Mouse (Mus musculus) limb, embryonic 15.5 days (tissue): ENCODE measurements around the gene Ndufv1. TPM values are rescaled to one million over a fixed set of nuclear protein-coding genes. Genes with fewer than 3 reads are reported as not detected.
"Not testable (repeated sequence)": the region's sequence is repeated elsewhere in the genome, so short reads cannot be mapped to it uniquely, and the experiment has no call there.

ENCODE experiments used
- ATAC-seq: fragments of 200-750 bp; cut with Nextera tagmentation; 2 replicates; pipeline ENCODE4 v1.8.0; 2017; ENCODE audit warnings: low read depth, moderate TSS enrichment; ENCODE audit not compliant: insufficient number of reproducible peaks, low FRiP score, low TSS enrichment
- H3K27ac ChIP-seq: fragments of 300-500 bp; sonication (generic); 2 replicates; pipeline ENCODE4 v1.5.1; 2015; ENCODE audit warnings: moderate library complexity, mild to moderate bottlenecking, inconsistent platforms
- H3K27me3 ChIP-seq: fragments of 300-500 bp; sonication (generic); 2 replicates; pipeline ENCODE4 v1.6.1; 2015; ENCODE audit warnings: inconsistent platforms
- H3K36me3 ChIP-seq: fragments of 300-500 bp; sonication (generic); 2 replicates; pipeline ENCODE4 v1.6.1; 2015; ENCODE audit warnings: inconsistent platforms
- H3K4me1 ChIP-seq: fragments of 300-500 bp; sonication (generic); 2 replicates; pipeline ENCODE4 v1.6.1; 2015; ENCODE audit warnings: inconsistent platforms
- H3K4me2 ChIP-seq: fragments of 300-500 bp; sonication (generic); 2 replicates; pipeline ENCODE4 v1.6.1; 2015; ENCODE audit warnings: mild to moderate bottlenecking, inconsistent platforms
- H3K4me3 ChIP-seq: fragments of 300-500 bp; sonication (generic); 2 replicates; pipeline ENCODE4 v1.5.1; 2015; ENCODE audit warnings: mild to moderate bottlenecking, inconsistent platforms
- H3K9ac ChIP-seq: fragments of 300-500 bp; sonication (generic); 2 replicates; pipeline ENCODE4 v1.6.1; 2015; ENCODE audit warnings: inconsistent platforms
- H3K9me3 ChIP-seq: fragments of 300-500 bp; sonication (generic); 2 replicates; pipeline ENCODE4 v1.6.1; 2016; ENCODE audit warnings: inconsistent platforms
- WGBS: fragments of 180-500 bp; shearing (Covaris S2); methylation state at CpG from one replicate; pipeline ENCODE4 v1.1.7; 2015; 5-methylcytosine and 5-hydroxymethylcytosine counted together
- polyA plus RNA-seq: library from polyadenylated mRNA; unstranded; fragments of >200 nt; fragmentation: Nextera tagmentation; extraction: Ambion mirVana; gene quantifications from 2 replicates; pipeline ENCODE4 v1.2.1, GENCODE M21; 2015

The Ndufv1 gene
- polyA plus RNA-seq: 193 and 209 TPM in 2 replicates

- no peaks in the 10 kb centered on the region for H3K27me3 ChIP-seq
- H3K4me3 ChIP-seq: peak within 1 kb of the TSS; percentile 67
- ATAC-seq: peak; percentile 98
- peaks cover 34% of the 10 kb centered on the region for H3K36me3 ChIP-seq
- under 1% methylated on average over 45 of the region's 45 CpGs for WGBS
- H3K27ac ChIP-seq: peak within 1 kb of the TSS; percentile 77
- H3K9me3 ChIP-seq: no peaks in the 10 kb centered on the region
- H3K4me1 ChIP-seq: peaks cover 13% of the 10 kb centered on the region
- H3K4me2 ChIP-seq: peak within 1 kb of the TSS; percentile 58
- H3K9ac ChIP-seq: peak within 1 kb of the TSS; percentile 81
These were observed at the start of gene Ndufv1 for GRCm38 (mm10) chr19:4012432-4013022. Ndufv1 (minus strand) TSS chr19:4012806.

- no peak overlapping the region for H3K9ac ChIP-seq
- 91% methylated on average over 6 of the region's 6 CpGs for WGBS
- H3K9me3 ChIP-seq: no peaks in the 10 kb centered on the region
- no peaks in the 10 kb centered on the region for H3K27me3 ChIP-seq
- H3K4me1 ChIP-seq: peaks cover 2% of the 10 kb centered on the region; the same call in 1 of the 2 replicates
- H3K4me3 ChIP-seq: no peak overlapping the region
- no peak for ATAC-seq
- H3K27ac ChIP-seq: no peak overlapping the region
- no peaks in the 10 kb centered on the region for H3K36me3 ChIP-seq
- H3K4me2 ChIP-seq: no peak overlapping the region
These were observed 48.4 kb upstream of the Ndufv1 start for GRCm38 (mm10) chr19:4060899-4061465.

- not testable (repeated sequence) for H3K36me3 ChIP-seq, H3K9ac ChIP-seq, H3K4me1 ChIP-seq, ATAC-seq, H3K4me2 ChIP-seq, H3K27ac ChIP-seq, H3K4me3 ChIP-seq, H3K27me3 ChIP-seq, H3K9me3 ChIP-seq
- 88% methylated on average over 8 of the region's 8 CpGs for WGBS
These were observed 47.7 kb upstream of the Ndufv1 start for GRCm38 (mm10) chr19:4060044-4060898.

GRCm38 (mm10) chr19:4059069-4059740, 46.6 kb upstream of the Ndufv1 start, which contains the start of gene Gstp3:
Gstp3 (minus strand) TSS chr19:4059569.
- WGBS: 77% methylated on average over 15 of the region's 15 CpGs
- Histone ChIP-seq H3K9me3 (no peaks in the 10 kb centered on the region), H3K36me3 (no peaks in the 10 kb centered on the region), H3K4me1 (peaks cover 3% of the 10 kb centered on the region; the same call in 1 of the 2 replicates), H3K27ac (no peak within 1 kb of the TSS), H3K4me2 (no peak within 1 kb of the TSS), H3K27me3 (no peaks in the 10 kb centered on the region), H3K9ac (no peak within 1 kb of the TSS), H3K4me3 (no peak within 1 kb of the TSS)
- no peak for ATAC-seq

- no peak overlapping the region for H3K9ac ChIP-seq
- no peaks in the 10 kb centered on the region for H3K9me3 ChIP-seq
- 86% methylated on average over 5 of the region's 5 CpGs for WGBS
- H3K36me3 ChIP-seq: no peaks in the 10 kb centered on the region
- H3K27ac ChIP-seq: no peak overlapping the region
- H3K4me3 ChIP-seq: no peak overlapping the region
- H3K4me1 ChIP-seq: peaks cover 3% of the 10 kb centered on the region; the same call in 1 of the 2 replicates
- H3K27me3 ChIP-seq: no peaks in the 10 kb centered on the region
- no peak for ATAC-seq
- no peak overlapping the region for H3K4me2 ChIP-seq
These were observed 46.0 kb upstream of the Ndufv1 start for GRCm38 (mm10) chr19:4058581-4058980.

GRCm38 (mm10) chr19:4057962-4058361, 45.4 kb upstream of the Ndufv1 start:
- Histone ChIP-seq H3K9ac (no peak overlapping the region), H3K4me1 (peaks cover 3% of the 10 kb centered on the region; the same call in 1 of the 2 replicates), H3K36me3 (no peaks in the 10 kb centered on the region), H3K4me2 (no peak overlapping the region), H3K27me3 (no peaks in the 10 kb centered on the region), H3K27ac (no peak overlapping the region), H3K9me3 (no peaks in the 10 kb centered on the region), H3K4me3 (no peak overlapping the region)
- ATAC-seq: no peak
- 93% methylated on average over 7 of the region's 7 CpGs for WGBS

- Histone ChIP-seq H3K4me1 (peaks cover 3% of the 10 kb centered on the region; the same call in 1 of the 2 replicates), H3K4me3 (no peak overlapping the region), H3K4me2 (no peak overlapping the region), H3K9me3 (no peaks in the 10 kb centered on the region), H3K36me3 (no peaks in the 10 kb centered on the region), H3K27me3 (no peaks in the 10 kb centered on the region), H3K9ac (no peak overlapping the region), H3K27ac (no peak overlapping the region)
- WGBS: 78% methylated on average over 13 of the region's 13 CpGs
- no peak for ATAC-seq
These were observed 44.8 kb upstream of the Ndufv1 start for GRCm38 (mm10) chr19:4057389-4057788.

- no peak for ATAC-seq
- Histone ChIP-seq H3K4me1 (peaks cover 3% of the 10 kb centered on the region; the same call in 1 of the 2 replicates), H3K9ac (0 out of 2 replicates have a peak overlapping the region, but pooled peaks have one; percentile 0), H3K4me3 (no peak overlapping the region), H3K27me3 (no peaks in the 10 kb centered on the region), H3K36me3 (no peaks in the 10 kb centered on the region), H3K9me3 (no peaks in the 10 kb centered on the region), H3K4me2 (no peak overlapping the region), H3K27ac (no peak overlapping the region)
- 45% methylated on average over 4 of the region's 4 CpGs for WGBS
These were observed 44.1 kb upstream of the Ndufv1 start for GRCm38 (mm10) chr19:4056727-4057126.

- 0 out of 2 replicates have a peak overlapping the region, but pooled peaks have one; percentile 0 for H3K9ac ChIP-seq
- peaks cover 3% of the 10 kb centered on the region; the same call in 1 of the 2 replicates for H3K4me1 ChIP-seq
- no peak overlapping the region for H3K4me3 ChIP-seq
- no peak overlapping the region for H3K27ac ChIP-seq
- no peak for ATAC-seq
- H3K9me3 ChIP-seq: no peaks in the 10 kb centered on the region
- WGBS: 52% methylated on average over 15 of the region's 15 CpGs
- no peaks in the 10 kb centered on the region for H3K36me3 ChIP-seq
- H3K27me3 ChIP-seq: no peaks in the 10 kb centered on the region
- no peak overlapping the region for H3K4me2 ChIP-seq
These were observed 43.5 kb upstream of the Ndufv1 start for GRCm38 (mm10) chr19:4055947-4056693.

GRCm38 (mm10) chr19:4055216-4055946, 42.8 kb upstream of the Ndufv1 start:
- H3K9ac ChIP-seq: peak overlapping the region; percentile 1; the same call in 1 of the 2 replicates
- H3K27ac ChIP-seq: no peak overlapping the region
- peaks cover 3% of the 10 kb centered on the region; the same call in 1 of the 2 replicates for H3K4me1 ChIP-seq
- 64% methylated on average over 8 of the region's 8 CpGs for WGBS
- ATAC-seq: no peak
- H3K27me3 ChIP-seq: no peaks in the 10 kb centered on the region
- no peaks in the 10 kb centered on the region for H3K36me3 ChIP-seq
- no peaks in the 10 kb centered on the region for H3K9me3 ChIP-seq
- H3K4me3 ChIP-seq: no peak overlapping the region
- no peak overlapping the region for H3K4me2 ChIP-seq
